Mouse (Mus musculus) intestine, embryonic 14.5 days (tissue): ENCODE measurements at regions not wholly inside any gene's neighbourhood (a gene's known extent, or its start where the extent isn't known, plus 50 kb on each side); places are given as distances from the start of the nearest gene placed in this dataset.
"Not testable (repeated sequence)": the region's sequence is repeated elsewhere in the genome, so short reads cannot be mapped to it uniquely, and the experiment has no call there.

Experiments used
- ATAC-seq: fragments of 200-750 bp; cut with Nextera tagmentation; replicated peaks from 2 replicates; pipeline ENCODE4 v1.8.0; 2017; ENCODE audit warnings: low read depth, moderate number of reproducible peaks, moderate TSS enrichment, moderate library complexity; ENCODE audit not compliant: low FRiP score, low TSS enrichment
- DNase-seq: peaks from one replicate; pipeline ENCODE4 v3.0.0-alpha.2; 2018; ENCODE audit warnings: low spot score
- H3K27ac ChIP-seq: fragments of 300-500 bp; sonication (generic); 2 replicates; pipeline ENCODE4 v1.5.1; 2014; ENCODE audit warnings: low read depth, mild to moderate bottlenecking, control low read depth
- H3K27me3 ChIP-seq: fragments of 300-500 bp; sonication (generic); replicated peaks from 2 replicates; pipeline ENCODE4 v1.6.1; 2014; ENCODE audit warnings: low read length, control low read depth; ENCODE audit not compliant: control insufficient read depth, insufficient read depth
- H3K36me3 ChIP-seq: fragments of 300-500 bp; sonication (generic); 2 replicates; pipeline ENCODE4 v1.6.1; 2014; ENCODE audit warnings: low read length, control low read depth; ENCODE audit not compliant: control insufficient read depth, insufficient read depth
- H3K4me1 ChIP-seq: fragments of 300-500 bp; sonication (generic); replicated peaks from 2 replicates; pipeline ENCODE4 v1.6.1; 2014; ENCODE audit warnings: low read length, control low read depth, mixed read lengths; ENCODE audit not compliant: control insufficient read depth, insufficient read depth
- H3K4me2 ChIP-seq: fragments of 300-500 bp; sonication (generic); 2 replicates; pipeline ENCODE4 v1.6.1; 2014; ENCODE audit warnings: low read length
- H3K4me3 ChIP-seq: fragments of 300-500 bp; sonication (generic); 2 replicates; pipeline ENCODE4 v1.5.1; 2014; ENCODE audit warnings: low read depth, low read length, control low read depth, mixed read lengths
- H3K9ac ChIP-seq: fragments of 300-500 bp; sonication (generic); 2 replicates; pipeline ENCODE4 v1.6.1; 2014; ENCODE audit warnings: mild to moderate bottlenecking, low read length
- H3K9me3 ChIP-seq: fragments of 300-500 bp; sonication (generic); 2 replicates; pipeline ENCODE4 v1.6.1; 2016; ENCODE audit warnings: low read length, control low read depth; ENCODE audit not compliant: control insufficient read depth
- WGBS: fragments of 180-500 bp; shearing (Covaris S2); extraction: QIAGEN DNeasy Blood & Tissue Kit; methylation state at CpG from one replicate; pipeline ENCODE4 v1.1.7; 2014; 5-methylcytosine and 5-hydroxymethylcytosine counted together

DNA sequence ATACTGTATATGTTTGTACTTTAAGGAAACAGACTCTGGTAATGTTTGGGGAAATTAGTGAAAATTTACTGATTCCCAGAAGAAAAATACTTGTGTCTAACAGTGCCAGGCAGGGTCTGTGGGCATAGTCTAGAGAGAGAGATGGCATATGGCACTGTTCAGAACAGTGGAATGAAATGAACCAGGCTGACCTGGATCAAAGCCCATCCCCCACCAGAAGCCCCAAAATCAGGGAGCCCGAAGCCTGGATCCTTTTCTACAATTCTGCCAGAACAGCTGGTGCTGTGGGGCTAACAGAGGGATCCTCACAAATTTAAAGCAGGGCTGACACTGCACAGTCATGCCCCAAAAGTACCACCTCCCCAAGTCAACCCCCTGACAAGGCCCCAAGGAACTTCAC lies 131.1 kb upstream of the Ppp2r2d start:
- Histone ChIP-seq H3K4me3 (no peak overlapping the region), H3K9me3 (no peaks in the 10 kb centered on the region), H3K27me3 (no peaks in the 10 kb centered on the region), H3K4me2 (no peak overlapping the region), H3K9ac (no peak overlapping the region), H3K4me1 (no peaks in the 10 kb centered on the region), H3K27ac (no peak overlapping the region), H3K36me3 (no peaks in the 10 kb centered on the region)
- 95% methylated on average over 1 of the region's 1 CpGs for WGBS
- DNase-seq, result no peak
- no peak for ATAC-seq

DNA sequence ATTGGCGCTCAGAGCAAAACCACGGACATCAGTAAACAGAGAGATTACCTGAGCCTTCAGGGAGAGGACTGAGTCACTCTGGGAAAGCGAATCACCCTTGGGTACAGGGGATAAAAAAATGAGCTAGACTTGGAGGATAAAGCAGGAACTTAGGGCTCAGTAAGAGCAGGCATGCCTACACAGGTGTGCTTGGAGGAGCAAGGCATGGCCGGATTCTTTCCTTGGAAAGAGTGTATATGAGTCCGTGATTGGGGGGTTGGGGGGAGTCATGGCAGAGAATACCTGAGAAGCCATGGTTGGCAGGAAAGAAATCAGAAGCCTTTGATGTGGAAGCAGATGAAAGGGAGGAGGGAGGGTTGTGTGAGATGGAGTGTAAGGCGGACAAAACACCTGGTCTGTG lies 137.5 kb upstream of the Ppp2r2d start:
- H3K27me3 ChIP-seq, result no peaks in the 10 kb centered on the region
- DNase-seq (no peak), ATAC-seq (no peak)
- no peaks in the 10 kb centered on the region for H3K9me3 ChIP-seq
- no peaks in the 10 kb centered on the region for H3K4me1 ChIP-seq
- no peak overlapping the region for H3K4me3 ChIP-seq
- H3K27ac ChIP-seq, result no peak overlapping the region
- H3K4me2 ChIP-seq, result no peak overlapping the region
- no peaks in the 10 kb centered on the region for H3K36me3 ChIP-seq
- 73% methylated on average over 6 of the region's 6 CpGs for WGBS
- H3K9ac ChIP-seq, result no peak overlapping the region

DNA sequence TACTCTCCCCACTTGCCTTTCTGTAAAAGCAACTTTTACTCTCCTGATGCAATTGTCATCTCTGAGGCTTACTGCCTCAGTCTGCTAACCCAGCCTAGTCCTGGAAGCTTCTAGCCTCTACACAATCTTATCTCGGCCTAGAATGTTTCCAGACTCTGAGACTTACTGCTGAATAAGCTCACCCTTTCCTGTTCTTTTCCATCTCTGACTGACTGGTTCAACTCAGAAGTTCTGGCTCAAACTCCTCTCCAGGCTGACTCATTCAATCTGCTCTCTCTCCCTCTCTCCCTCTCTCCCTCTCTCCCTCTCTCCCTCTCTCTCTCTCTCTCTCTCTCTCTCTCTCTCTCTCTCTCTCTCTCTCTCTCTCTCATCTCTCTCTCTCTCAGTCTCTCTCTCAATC lies 146.3 kb upstream of the Ppp2r2d start:
- H3K9me3 ChIP-seq, DNase-seq, ATAC-seq, H3K36me3 ChIP-seq, H3K27ac ChIP-seq, H3K27me3 ChIP-seq, H3K9ac ChIP-seq, H3K4me3 ChIP-seq, H3K4me1 ChIP-seq, H3K4me2 ChIP-seq: not testable (repeated sequence)
- WGBS, result 35% methylated on average over 1 of the region's 1 CpGs

DNA sequence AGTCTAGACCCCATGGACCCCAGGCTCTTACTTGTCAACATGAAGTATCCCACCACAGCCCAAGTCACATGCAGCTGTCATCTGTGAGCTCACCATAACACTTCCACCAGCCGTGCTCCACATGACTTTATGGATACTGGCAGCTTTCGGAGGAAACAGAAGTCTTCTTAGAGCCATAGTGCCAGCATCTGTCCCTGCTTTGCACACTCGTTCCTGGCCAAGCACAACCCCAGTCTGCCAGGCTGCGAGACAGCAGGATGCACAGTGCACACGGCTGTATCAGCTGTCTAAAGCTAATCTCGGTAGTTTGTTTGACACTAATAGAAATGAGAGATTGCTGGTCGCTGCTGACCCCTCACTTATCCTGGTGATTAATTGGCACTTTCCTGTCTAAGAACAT lies 163.7 kb upstream of the Ppp2r2d start:
- ATAC-seq (no peak), DNase-seq (no peak)
- Histone ChIP-seq H3K4me2 (no peak overlapping the region), H3K9ac (no peak overlapping the region), H3K36me3 (no peaks in the 10 kb centered on the region), H3K4me1 (no peaks in the 10 kb centered on the region), H3K27me3 (no peaks in the 10 kb centered on the region), H3K27ac (no peak overlapping the region), H3K9me3 (no peaks in the 10 kb centered on the region), H3K4me3 (no peak overlapping the region)
- WGBS, result 46% methylated on average over 7 of the region's 7 CpGs

DNA sequence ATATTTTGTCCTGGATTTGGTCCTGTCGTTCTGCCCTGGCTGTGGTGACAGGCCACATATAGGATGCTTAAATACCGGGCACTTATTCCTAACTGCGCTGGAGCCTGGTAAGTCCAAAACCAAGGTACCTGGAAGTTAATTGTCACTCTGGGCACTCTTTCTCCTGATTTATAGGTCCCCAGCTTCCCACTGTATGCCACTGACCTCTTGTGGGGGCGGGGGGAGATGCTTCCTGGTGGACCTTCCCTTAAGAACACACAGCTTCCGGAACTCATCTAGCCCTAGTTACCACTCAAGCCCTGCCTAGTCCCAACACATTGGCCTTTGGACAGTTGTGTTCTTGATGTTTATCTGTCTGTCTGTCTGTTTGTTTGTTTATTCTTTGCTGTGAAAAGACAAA lies 165.3 kb upstream of the Ppp2r2d start:
- ATAC-seq (no peak), DNase-seq (no peak)
- Histone ChIP-seq H3K4me3 (no peak overlapping the region), H3K4me1 (no peaks in the 10 kb centered on the region), H3K9me3 (no peaks in the 10 kb centered on the region), H3K27me3 (no peaks in the 10 kb centered on the region), H3K9ac (no peak overlapping the region), H3K36me3 (no peaks in the 10 kb centered on the region), H3K4me2 (no peak overlapping the region), H3K27ac (no peak overlapping the region)
- 75% methylated on average over 5 of the region's 5 CpGs for WGBS

DNA sequence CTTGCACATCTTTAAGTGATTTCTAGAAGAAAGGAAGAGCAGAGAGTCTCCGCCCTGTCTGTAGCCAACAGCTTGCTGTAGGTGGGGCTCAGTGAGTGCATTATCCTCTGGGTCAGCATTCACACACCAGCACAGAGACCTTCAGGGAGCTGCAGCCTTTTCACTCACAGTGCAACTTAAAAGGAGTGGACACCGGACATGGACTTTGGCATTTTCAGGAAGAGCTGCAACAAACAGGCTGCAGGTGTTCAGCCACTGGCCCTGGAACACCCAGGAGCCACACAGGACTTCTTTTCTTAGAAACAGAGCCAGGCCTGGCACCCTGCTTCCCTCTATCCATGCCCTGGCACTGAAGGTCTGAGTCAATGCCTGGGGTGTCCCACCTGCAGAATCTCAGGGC lies 166.3 kb upstream of the Ppp2r2d start:
- H3K4me1 ChIP-seq, result no peaks in the 10 kb centered on the region
- H3K4me3 ChIP-seq, result no peak overlapping the region
- no peak overlapping the region for H3K9ac ChIP-seq
- H3K27ac ChIP-seq, result no peak overlapping the region
- ATAC-seq (no peak), DNase-seq (no peak)
- no peaks in the 10 kb centered on the region for H3K9me3 ChIP-seq
- no peak overlapping the region for H3K4me2 ChIP-seq
- no peaks in the 10 kb centered on the region for H3K36me3 ChIP-seq
- no peaks in the 10 kb centered on the region for H3K27me3 ChIP-seq
- 67% methylated on average over 2 of the region's 2 CpGs for WGBS

DNA sequence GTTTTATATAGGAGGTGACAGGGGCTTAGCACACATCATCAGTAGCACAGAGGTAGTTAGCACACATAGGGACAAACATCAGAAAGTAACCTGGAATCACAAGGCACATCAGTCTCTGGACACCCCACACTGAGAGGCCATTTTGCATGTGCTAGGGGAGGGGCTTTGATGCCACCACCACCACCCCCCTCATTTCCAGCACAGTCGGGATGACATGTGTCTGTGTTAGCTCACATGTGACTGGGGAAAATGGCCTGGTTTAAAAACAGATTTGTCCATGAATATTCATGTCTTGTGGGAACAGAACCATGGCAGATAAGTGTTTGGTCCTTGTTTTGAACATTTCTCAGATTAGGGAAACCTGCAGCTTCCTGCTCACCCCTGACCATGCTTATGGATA lies 172.9 kb upstream of the Ppp2r2d start:
- H3K9me3 ChIP-seq, result no peaks in the 10 kb centered on the region
- no peak overlapping the region for H3K9ac ChIP-seq
- ATAC-seq, result no peak
- H3K4me3 ChIP-seq, result no peak overlapping the region
- H3K27me3 ChIP-seq, result no peaks in the 10 kb centered on the region
- H3K27ac ChIP-seq, result no peak overlapping the region
- DNase-seq, result no peak
- no peaks in the 10 kb centered on the region for H3K4me1 ChIP-seq
- WGBS, result 33% methylated on average over 1 of the region's 1 CpGs
- no peak overlapping the region for H3K4me2 ChIP-seq
- H3K36me3 ChIP-seq, result no peaks in the 10 kb centered on the region

DNA sequence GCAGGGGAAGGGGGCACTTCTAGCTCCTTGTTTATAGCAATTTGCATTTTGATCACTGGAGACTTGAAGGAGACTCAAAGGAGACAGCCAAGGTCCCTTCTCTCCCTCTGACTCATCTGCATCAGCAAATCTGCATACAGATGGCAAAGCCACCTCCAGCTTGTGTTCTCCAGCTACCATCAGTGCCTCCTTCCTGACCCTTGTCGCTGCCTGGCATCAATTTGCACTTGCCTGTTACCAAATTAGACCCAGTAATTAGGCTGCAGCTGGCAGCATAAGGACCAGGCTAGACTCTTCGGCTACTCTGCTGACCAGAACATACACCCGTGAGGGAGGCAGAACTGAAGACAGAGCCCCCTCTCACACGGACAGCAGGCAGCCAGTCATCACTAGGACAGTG lies 177.5 kb upstream of the Ppp2r2d start:
- WGBS, result 29% methylated on average over 4 of the region's 4 CpGs
- Histone ChIP-seq H3K4me3 (no peak overlapping the region), H3K27me3 (no peaks in the 10 kb centered on the region), H3K4me2 (no peak overlapping the region), H3K9ac (no peak overlapping the region), H3K27ac (no peak overlapping the region; the same call in 1 of the 2 replicates), H3K4me1 (no peaks in the 10 kb centered on the region), H3K9me3 (no peaks in the 10 kb centered on the region), H3K36me3 (no peaks in the 10 kb centered on the region)
- DNase-seq (no peak), ATAC-seq (no peak)

DNA sequence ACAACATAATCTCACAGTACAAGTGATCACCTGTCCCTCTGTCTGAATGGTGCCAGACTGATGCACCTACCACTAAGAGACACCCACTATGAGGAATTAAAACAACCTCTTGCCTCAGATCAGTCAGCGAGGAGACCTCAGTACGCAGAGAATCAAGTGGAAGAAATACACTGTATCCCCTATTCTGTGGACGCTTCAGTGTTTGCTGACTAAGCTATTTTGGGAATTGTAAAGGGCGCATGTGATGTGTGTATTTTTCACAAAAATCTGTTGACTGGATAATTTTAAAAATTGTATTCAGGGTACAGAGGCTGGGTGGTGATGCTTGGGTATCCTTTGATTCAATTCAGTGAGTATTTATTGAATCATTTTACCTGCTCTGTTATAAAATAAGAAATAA lies 185.8 kb upstream of the Ppp2r2d start:
- DNase-seq (no peak), ATAC-seq (no peak)
- Histone ChIP-seq H3K36me3 (no peaks in the 10 kb centered on the region), H3K4me1 (no peaks in the 10 kb centered on the region), H3K27me3 (no peaks in the 10 kb centered on the region), H3K4me3 (no peak overlapping the region), H3K27ac (no peak overlapping the region), H3K9me3 (no peaks in the 10 kb centered on the region), H3K9ac (no peak overlapping the region), H3K4me2 (no peak overlapping the region)
- 89% methylated on average over 4 of the region's 4 CpGs for WGBS
